Mouse (Mus musculus) liver, adult 2 months (tissue): ENCODE results near the gene Tmem247.

ENCODE experiments used
- CTCF ChIP-seq: fragments of 200-500 bp; IDR thresholded peaks from 2 replicates; pipeline ENCODE4 v1.5.1; 2011; ENCODE audit warnings: low read depth, low read length, control low read depth
- POLR2A ChIP-seq: fragments of 200-500 bp; IDR thresholded peaks from 2 replicates; pipeline ENCODE4 v1.6.1; 2011; ENCODE audit warnings: low read length, control low read depth; ENCODE audit not compliant: insufficient read depth; ENCODE audit errors: extremely low read depth

- no peak for TF ChIP-seq CTCF
- no peak for TF ChIP-seq POLR2A
These were observed 12.2 kb downstream of the Tmem247 start for GRCm38 (mm10) chr17:86929355-86929754.
